Mouse (Mus musculus) retina, adult 2 months (tissue): Measurements from ENCODE around the gene Pkd1.

Experiments
- DNase-seq: peaks from one replicate; pipeline ENCODE4 v3.0.0-alpha.2; 2012; ENCODE audit warnings: low read depth, low spot score

The Pkd1 gene

GRCm38 (mm10) chr17:24565792-24566191, 16.2 kb downstream of the Pkd1 start:
- DNase-seq = no peak

GRCm38 (mm10) chr17:24567034-24567779, 17.6 kb downstream of the Pkd1 start:
- DNase-seq = no peak

- no peak for DNase-seq
Observed at GRCm38 (mm10) chr17:24569837-24570236, 20.2 kb downstream of the Pkd1 start.

GRCm38 (mm10) chr17:24572651-24573245, 23.1 kb downstream of the Pkd1 start:
- no peak for DNase-seq

GRCm38 (mm10) chr17:24573811-24574210, 24.2 kb downstream of the Pkd1 start:
- DNase-seq = no peak

GRCm38 (mm10) chr17:24579532-24579931, 29.9 kb downstream of the Pkd1 start:
- no peak for DNase-seq

- DNase-seq = no peak
Observed at GRCm38 (mm10) chr17:24580287-24580686, 30.7 kb downstream of the Pkd1 start.

GRCm38 (mm10) chr17:24583599-24584460, 34.2 kb downstream of the Pkd1 start:
- DNase-seq = no peak

GRCm38 (mm10) chr17:24584520-24584919, 34.9 kb downstream of the Pkd1 start:
- DNase-seq = no peak

- no peak for DNase-seq
Observed at GRCm38 (mm10) chr17:24586532-24586931, 36.9 kb downstream of the Pkd1 start.

GRCm38 (mm10) chr17:24590943-24591342, 41.3 kb downstream of the Pkd1 start:
- no peak for DNase-seq

- no peak for DNase-seq
Observed at GRCm38 (mm10) chr17:24591695-24592094, 42.1 kb downstream of the Pkd1 start.

GRCm38 (mm10) chr17:24593248-24593647, 43.6 kb downstream of the Pkd1 start:
- no peak for DNase-seq

GRCm38 (mm10) chr17:24593992-24594890, 44.6 kb downstream of the Pkd1 start:
- DNase-seq = no peak

GRCm38 (mm10) chr17:24595126-24596072, 45.8 kb downstream of the Pkd1 start:
- DNase-seq = no peak

GRCm38 (mm10) chr17:24596073-24596466, 46.4 kb downstream of the Pkd1 start:
- DNase-seq = no peak

GRCm38 (mm10) chr17:24596471-24597183, 47.0 kb downstream of the Pkd1 start:
- DNase-seq = no peak

- no peak for DNase-seq
Observed at GRCm38 (mm10) chr17:24597989-24598388, 48.4 kb downstream of the Pkd1 start.

- DNase-seq = no peak
Observed at GRCm38 (mm10) chr17:24600502-24600901, 50.9 kb downstream of the Pkd1 start.

GRCm38 (mm10) chr17:24603961-24604360, 54.3 kb downstream of the Pkd1 start:
- no peak for DNase-seq
